ENCODE assay signal across 25 mouse cellular contexts in genomic region chr11:51426155-51426554, GRCm38 (mm10).
A peak's percentile ranks its signal among the peaks of the same experiment; 100 is the strongest.
DNase-seq lines count a peak whose midpoint lies in the region; ATAC-seq and TF ChIP-seq lines count a peak whose summit lies in the region.
"Had no signal": no experiment of that assay in that cellular context is flagged by ENCODE, and none has a peak within 500 bp of the region (broad histone marks: within the 10 kb centered on the region; RNA-seq: fewer than 3 reads in every experiment).

No protein-coding gene starts in this region.

- TF ChIP-seq POLR2A in limb, embryonic 14.5 days (IDR thresholded peaks at IDR 0.05; ENCODE audit: borderline replicate concordance, extremely low read depth, insufficient read depth, insufficient read length): no peak

- no peak overlapping the region for H3K27ac ChIP-seq in embryonic facial prominence, embryonic 11.5 days (replicated peaks; ENCODE audit: low read depth, low read length)
- no peak overlapping the region; the same call in 1 of the 2 replicates for H3K27ac ChIP-seq in embryonic facial prominence, embryonic 10.5 days (replicated peaks)
- H3K27ac ChIP-seq in limb, embryonic 10.5 days: peak overlapping the region; percentile 58; the same call in 1 of the 2 replicates
- 0 out of 2 replicates have a peak overlapping the region, but pooled peaks have one; percentile 12 for H3K27ac ChIP-seq in limb, embryonic 12.5 days
- H3K27ac ChIP-seq in limb, embryonic 14.5 days (replicated peaks; ENCODE audit: low read depth, low read length): no peak overlapping the region
- H3K27ac ChIP-seq in forebrain, embryonic 15.5 days (replicated peaks): no peak overlapping the region
- H3K27ac ChIP-seq: embryonic facial prominence, embryonic 15.5 days; forebrain, embryonic 13.5 days had no signal

- DNase-seq in embryonic facial prominence, embryonic 11.5 days (ENCODE audit: low spot score): peak; percentile 52
- no peak for DNase-seq in embryonic facial prominence, embryonic 10.5 days (ENCODE audit: low spot score)
- DNase-seq in limb, embryonic 10.5 days (ENCODE audit: low spot score): no peak
- DNase-seq in limb, embryonic 14.5 days (ENCODE audit: low spot score): no peak
- DNase-seq in left cerebral cortex, adult 9 months (ENCODE audit: low spot score in 2 of 2): no peak
- DNase-seq in urinary bladder, postnatal 36 days (ENCODE audit: low spot score in 2 of 2): no peak
- DNase-seq: adrenal gland, adult 2 months; adrenal gland, postnatal 10 days; adrenal gland, postnatal 25 days; B cell, adult 2 months; cerebellum, adult 11 months; cerebellum, adult 18-20 months; cerebellum, adult 8-10 months; cerebellum, adult 9-11 months; cerebellum, postnatal 14 days; cerebellum, postnatal 36 days; embryo, embryonic 11 days had no signal

- no peak overlapping the region for H3K4me2 ChIP-seq in embryonic facial prominence, embryonic 11.5 days (ENCODE audit: low read depth, low read length)
- H3K4me2 ChIP-seq in limb, embryonic 12.5 days: no peak overlapping the region
- no peak overlapping the region for H3K4me2 ChIP-seq in limb, embryonic 14.5 days (replicated peaks; ENCODE audit: low read depth, low read length, severe bottlenecking)
- no peak overlapping the region for H3K4me2 ChIP-seq in forebrain, embryonic 15.5 days (replicated peaks)
- H3K4me2 ChIP-seq: embryonic facial prominence, embryonic 15.5 days; forebrain, embryonic 13.5 days had no signal

- no peak overlapping the region for H3K9ac ChIP-seq in embryonic facial prominence, embryonic 11.5 days (replicated peaks; ENCODE audit: low read length)
- no peak overlapping the region for H3K9ac ChIP-seq in limb, embryonic 12.5 days (replicated peaks)
- no peak overlapping the region for H3K9ac ChIP-seq in limb, embryonic 14.5 days (ENCODE audit: low read depth, low read length, severe bottlenecking)
- H3K9ac ChIP-seq in forebrain, embryonic 15.5 days (replicated peaks): no peak overlapping the region
- H3K9ac ChIP-seq: embryonic facial prominence, embryonic 15.5 days; forebrain, embryonic 13.5 days had no signal

- no peaks in the 10 kb centered on the region for H3K27me3 ChIP-seq in embryonic facial prominence, embryonic 11.5 days (ENCODE audit: control insufficient read depth, insufficient read depth, low read length)
- no peaks in the 10 kb centered on the region for H3K27me3 ChIP-seq in embryonic facial prominence, embryonic 10.5 days (replicated peaks; ENCODE audit: low read depth, poor library complexity, severe bottlenecking)
- H3K27me3 ChIP-seq in limb, embryonic 10.5 days (ENCODE audit: low read depth, poor library complexity, severe bottlenecking): no peaks in the 10 kb centered on the region
- H3K27me3 ChIP-seq in limb, embryonic 12.5 days: no peaks in the 10 kb centered on the region; the same call in 1 of the 2 replicates
- H3K27me3 ChIP-seq in limb, embryonic 14.5 days (ENCODE audit: control insufficient read depth, insufficient read depth, low read length): no peaks in the 10 kb centered on the region
- H3K27me3 ChIP-seq in forebrain, embryonic 15.5 days: no peaks in the 10 kb centered on the region
- H3K27me3 ChIP-seq: embryonic facial prominence, embryonic 15.5 days; forebrain, embryonic 13.5 days had no signal

- no peak overlapping the region for H3K4me3 ChIP-seq in embryonic facial prominence, embryonic 11.5 days (ENCODE audit: low read depth, low read length)
- no peak overlapping the region for H3K4me3 ChIP-seq in embryonic facial prominence, embryonic 10.5 days
- H3K4me3 ChIP-seq in limb, embryonic 10.5 days: no peak overlapping the region
- H3K4me3 ChIP-seq in limb, embryonic 12.5 days (replicated peaks): no peak overlapping the region
- no peak overlapping the region for H3K4me3 ChIP-seq in limb, embryonic 14.5 days (replicated peaks; ENCODE audit: low read length)
- no peak overlapping the region for H3K4me3 ChIP-seq in forebrain, embryonic 15.5 days
- H3K4me3 ChIP-seq: embryonic facial prominence, embryonic 15.5 days; erythroblast, embryonic 14.5 days; forebrain, embryonic 13.5 days had no signal

- 84% methylated on average over 3 of the region's 3 CpGs for WGBS in embryonic facial prominence, embryonic 11.5 days
- 88% methylated on average over 3 of the region's 3 CpGs for WGBS in embryonic facial prominence, embryonic 10.5 days
- WGBS in limb, embryonic 10.5 days: 91% methylated on average over 3 of the region's 3 CpGs
- 68% methylated on average over 3 of the region's 3 CpGs for WGBS in limb, embryonic 12.5 days
- 53% methylated on average over 3 of the region's 3 CpGs for WGBS in limb, embryonic 14.5 days
- 95% methylated on average over 3 of the region's 3 CpGs for WGBS in forebrain, embryonic 15.5 days

- H3K9me3 ChIP-seq in embryonic facial prominence, embryonic 11.5 days (replicated peaks; ENCODE audit: control insufficient read depth, low read length): no peaks in the 10 kb centered on the region
- H3K9me3 ChIP-seq in embryonic facial prominence, embryonic 10.5 days: no peaks in the 10 kb centered on the region
- no peaks in the 10 kb centered on the region for H3K9me3 ChIP-seq in limb, embryonic 10.5 days (replicated peaks)
- H3K9me3 ChIP-seq in limb, embryonic 12.5 days: no peaks in the 10 kb centered on the region
- H3K9me3 ChIP-seq in limb, embryonic 14.5 days (ENCODE audit: control insufficient read depth, low read length): no peaks in the 10 kb centered on the region
- H3K9me3 ChIP-seq in forebrain, embryonic 15.5 days: no peaks in the 10 kb centered on the region
- H3K9me3 ChIP-seq: embryonic facial prominence, embryonic 15.5 days; forebrain, embryonic 13.5 days; G1E had no signal

- H3K36me3 ChIP-seq in embryonic facial prominence, embryonic 11.5 days (replicated peaks; ENCODE audit: control insufficient read depth, insufficient read depth, low read depth, low read length): no peaks in the 10 kb centered on the region
- H3K36me3 ChIP-seq in embryonic facial prominence, embryonic 10.5 days (replicated peaks): 0 out of 2 replicates have a peak, but pooled peaks cover 4% of the 10 kb centered on the region
- H3K36me3 ChIP-seq in limb, embryonic 10.5 days: no peaks in the 10 kb centered on the region
- no peaks in the 10 kb centered on the region for H3K36me3 ChIP-seq in limb, embryonic 12.5 days
- no peaks in the 10 kb centered on the region for H3K36me3 ChIP-seq in limb, embryonic 14.5 days (ENCODE audit: control insufficient read depth, insufficient read depth, low read length)
- no peaks in the 10 kb centered on the region for H3K36me3 ChIP-seq in forebrain, embryonic 15.5 days
- H3K36me3 ChIP-seq: embryonic facial prominence, embryonic 15.5 days; G1E had no signal

- no peak for ATAC-seq in embryonic facial prominence, embryonic 11.5 days (replicated peaks; ENCODE audit: insufficient number of reproducible peaks, low FRiP score, low TSS enrichment, low read depth)
- 0 out of 2 replicates have a peak, but pooled peaks have one; percentile 50 for ATAC-seq in limb, embryonic 12.5 days (ENCODE audit: insufficient number of reproducible peaks, insufficient read depth, low FRiP score, low TSS enrichment, low read depth)
- ATAC-seq in limb, embryonic 14.5 days (ENCODE audit: low FRiP score, low read depth): peak; percentile 31; the same call in 1 of the 2 replicates
- no peak for ATAC-seq in forebrain, embryonic 15.5 days (replicated peaks)
- ATAC-seq: CD4-positive, CD25-positive, alpha-beta regulatory T cell, adult 4 months; forebrain, embryonic 13.5 days; forebrain, embryonic 16.5 days had no signal

- no peaks in the 10 kb centered on the region; the same call in 1 of the 2 replicates for H3K4me1 ChIP-seq in embryonic facial prominence, embryonic 11.5 days (ENCODE audit: control insufficient read depth, insufficient read depth, low read length)
- peaks cover 65% of the 10 kb centered on the region for H3K4me1 ChIP-seq in embryonic facial prominence, embryonic 10.5 days
- H3K4me1 ChIP-seq in limb, embryonic 10.5 days: peaks cover 71% of the 10 kb centered on the region
- H3K4me1 ChIP-seq in limb, embryonic 12.5 days (replicated peaks): peaks cover 64% of the 10 kb centered on the region
- peaks cover 45% of the 10 kb centered on the region for H3K4me1 ChIP-seq in limb, embryonic 14.5 days (ENCODE audit: control insufficient read depth, insufficient read depth, low read length)
- H3K4me1 ChIP-seq in forebrain, embryonic 15.5 days: peaks cover 5% of the 10 kb centered on the region; the same call in 1 of the 2 replicates
- H3K4me1 ChIP-seq: forebrain, embryonic 13.5 days had no signal

Comparison
In these comparisons a context has a peak if more than half of its experiments do, and no peak if none do; other contexts are left out.
1. H3K27ac ChIP-seq: peak in limb, embryonic 10.5 days (single experiment) and limb, embryonic 12.5 days (single experiment); none in embryonic facial prominence, embryonic 11.5 days (single experiment), embryonic facial prominence, embryonic 10.5 days (single experiment), limb, embryonic 14.5 days (single experiment) and forebrain, embryonic 15.5 days (single experiment).
2. ATAC-seq: peak in limb, embryonic 12.5 days (single experiment) and limb, embryonic 14.5 days (single experiment); none in embryonic facial prominence, embryonic 11.5 days (single experiment) and forebrain, embryonic 15.5 days (single experiment).